Mouse (Mus musculus) MEL (cell line): Measurements from ENCODE around the gene Psg18. TPM values are rescaled to one million over a fixed set of nuclear protein-coding genes. Genes with fewer than 3 reads are reported as not detected.
"Not testable (repeated sequence)": the region's sequence is repeated elsewhere in the genome, so short reads cannot be mapped to it uniquely, and the experiment has no call there.

Source experiments
- DNase-seq: peaks from one replicate; pipeline ENCODE4 v3.0.0; 2011; ENCODE audit warnings: low read depth, low spot score
- H3K27ac ChIP-seq: 2 replicates; pipeline ENCODE4 v1.5.1; 2012; ENCODE audit warnings: low read depth, mild to moderate bottlenecking, control low read depth, low read length, moderate library complexity; ENCODE audit not compliant: control insufficient read depth
- H3K27me3 ChIP-seq, 2 experiments: fragments of 150-350 bp in 1 of 2; sonication (generic) in 1 of 2; 2 replicates each; pipeline ENCODE4 v1.6.1; 2012; ENCODE audit warnings: low read length in 2 of 2, mild to moderate bottlenecking in 2 of 2, improper control_type of control experiment in 1 of 2, moderate library complexity in 1 of 2; ENCODE audit not compliant: insufficient read depth in 2 of 2, control insufficient read depth in 1 of 2
- H3K36me3 ChIP-seq, 2 experiments: 2 replicates each; pipeline ENCODE4 v1.6.1; 2012 to 2014; ENCODE audit warnings: low read length in 2 of 2, improper control_type of control experiment in 1 of 2, inconsistent platforms in 1 of 2, mild to moderate bottlenecking in 1 of 2; ENCODE audit not compliant: insufficient read depth in 2 of 2, control insufficient read depth in 1 of 2
- H3K4me1 ChIP-seq, 2 experiments: fragments of 150-350 bp in 1 of 2; sonication (generic) in 1 of 2; 2 replicates each; pipeline ENCODE4 v1.6.1; 2012; ENCODE audit warnings: low read length in 2 of 2, improper control_type of control experiment in 1 of 2, mild to moderate bottlenecking in 1 of 2; ENCODE audit not compliant: insufficient read depth in 2 of 2, control insufficient read depth in 1 of 2
- H3K4me3 ChIP-seq, 2 experiments: fragments of 150-350 bp in 1 of 2; sonication (generic) in 1 of 2; 2 replicates each; pipeline ENCODE4 v1.5.1; 2012; ENCODE audit warnings: low read depth in 2 of 2, low read length in 2 of 2, mild to moderate bottlenecking in 2 of 2, moderate library complexity in 2 of 2, control low read depth in 1 of 2, improper control_type of control experiment in 1 of 2; ENCODE audit not compliant: control insufficient read depth in 1 of 2, insufficient read depth in 1 of 2
- H3K79me2 ChIP-seq: 2 replicates; pipeline ENCODE4 v1.6.1; 2012; ENCODE audit warnings: mild to moderate bottlenecking, low read length, moderate library complexity; ENCODE audit not compliant: control insufficient read depth, poor library complexity, insufficient read depth
- H3K9ac ChIP-seq: 2 replicates; pipeline ENCODE4 v1.6.1; 2012; ENCODE audit warnings: low read depth, mild to moderate bottlenecking, control low read depth, low read length, moderate library complexity; ENCODE audit not compliant: control insufficient read depth, poor library complexity, severe bottlenecking
- H3K9me3 ChIP-seq: fragments of 150-350 bp; sonication (generic); replicated peaks from 2 replicates; pipeline ENCODE4 v1.6.1; 2012; ENCODE audit warnings: mild to moderate bottlenecking, low read length, improper control_type of control experiment, moderate library complexity; ENCODE audit not compliant: insufficient read depth
- CHD2 ChIP-seq: IDR thresholded peaks from 2 replicates; pipeline ENCODE4 v1.6.1; 2011; ENCODE audit warnings: low read length, improper control_type of control experiment
- CTCF ChIP-seq, 3 experiments: IDR thresholded peaks in 2 of 3; conservative IDR thresholded peaks in 1 of 3; 2 replicates each; pipeline ENCODE4 v1.5.1; 2011 to 2012; ENCODE audit warnings: low read length in 3 of 3, low read depth in 2 of 3, mild to moderate bottlenecking in 2 of 3, improper control_type of control experiment in 1 of 3, inconsistent platforms in 1 of 3, mixed read lengths in 1 of 3, moderate library complexity in 1 of 3; ENCODE audit not compliant: control insufficient read depth in 1 of 3, insufficient read depth in 1 of 3, poor library complexity in 1 of 3, severe bottlenecking in 1 of 3
- E2F4 ChIP-seq: IDR thresholded peaks from 2 replicates; pipeline ENCODE4 v1.6.1; 2011; ENCODE audit warnings: low read depth, low read length, improper control_type of control experiment, borderline replicate concordance
- ELF1 ChIP-seq: IDR thresholded peaks from 2 replicates; pipeline ENCODE4 v1.6.1; 2014; ENCODE audit warnings: low read depth, mild to moderate bottlenecking, inconsistent platforms, low read length, improper control_type of control experiment, moderate library complexity
- EP300 ChIP-seq, 2 experiments: IDR thresholded peaks; 2 replicates each; pipeline ENCODE4 v1.6.1; 2011; ENCODE audit warnings: improper control_type of control experiment in 2 of 2, low read length in 2 of 2, low read depth in 1 of 2, mild to moderate bottlenecking in 1 of 2
- ETS1 ChIP-seq: IDR thresholded peaks from 2 replicates; pipeline ENCODE4 v1.6.1; 2012; ENCODE audit warnings: low read depth, mild to moderate bottlenecking, inconsistent platforms, low read length, improper control_type of control experiment, moderate library complexity
- GABPA ChIP-seq: IDR thresholded peaks from 2 replicates; pipeline ENCODE4 v1.6.1; 2012; ENCODE audit warnings: low read depth, mild to moderate bottlenecking, inconsistent platforms, low read length, improper control_type of control experiment, moderate library complexity
- GATA1 ChIP-seq: IDR thresholded peaks from 2 replicates; pipeline ENCODE4 v1.6.1; 2011; ENCODE audit warnings: low read depth, low read length, improper control_type of control experiment
- KAT2A ChIP-seq: conservative IDR thresholded peaks from 2 replicates; pipeline ENCODE4 v1.6.1; 2012; ENCODE audit warnings: low read depth, low read length, improper control_type of control experiment, inconsistent platforms
- MAFK ChIP-seq: IDR thresholded peaks from 2 replicates; pipeline ENCODE4 v1.6.1; 2011; ENCODE audit warnings: low read depth, mild to moderate bottlenecking, low read length, improper control_type of control experiment, borderline replicate concordance
- MAZ ChIP-seq: IDR thresholded peaks from 2 replicates; pipeline ENCODE4 v1.6.1; 2012; ENCODE audit warnings: low read depth, mild to moderate bottlenecking, inconsistent platforms, low read length, improper control_type of control experiment
- MYC ChIP-seq: IDR thresholded peaks from 2 replicates; pipeline ENCODE4 v1.6.1; 2011; ENCODE audit warnings: low read depth, mild to moderate bottlenecking, low read length, improper control_type of control experiment, moderate library complexity
- POLR2AphosphoS2 ChIP-seq: IDR thresholded peaks from 2 replicates; pipeline ENCODE4 v1.6.1; 2011; ENCODE audit warnings: low read length, improper control_type of control experiment
- RCOR1 ChIP-seq: IDR thresholded peaks from 2 replicates; pipeline ENCODE4 v1.6.1; 2012; ENCODE audit warnings: low read depth, mild to moderate bottlenecking, inconsistent platforms, low read length, improper control_type of control experiment
- USF1 ChIP-seq: IDR thresholded peaks from 2 replicates; pipeline ENCODE4 v1.6.1; 2014; ENCODE audit warnings: low read depth, mild to moderate bottlenecking, inconsistent platforms, low read length, improper control_type of control experiment, moderate library complexity
- USF2 ChIP-seq, 2 experiments: IDR thresholded peaks; 2 replicates each; pipeline ENCODE4 v1.6.1; 2011 to 2012; ENCODE audit warnings: improper control_type of control experiment in 2 of 2, low read length in 2 of 2, borderline replicate concordance in 1 of 2, inconsistent platforms in 1 of 2, low read depth in 1 of 2, mild to moderate bottlenecking in 1 of 2; ENCODE audit not compliant: insufficient read depth in 1 of 2
- ZC3H11A ChIP-seq: IDR thresholded peaks from 2 replicates; pipeline ENCODE4 v1.6.1; 2012; ENCODE audit warnings: low read depth, mild to moderate bottlenecking, inconsistent platforms, low read length, improper control_type of control experiment
- ZMIZ1 ChIP-seq: IDR thresholded peaks from 2 replicates; pipeline ENCODE4 v1.6.1; 2012; ENCODE audit warnings: low read depth, mild to moderate bottlenecking, inconsistent platforms, low read length, improper control_type of control experiment, moderate library complexity
- polyA plus RNA-seq, 2 experiments: library from polyadenylated mRNA; stranded (reverse) in 1 of 2; unstranded in 1 of 2; fragments of >175 nt in 1 of 2; fragments of >200 nt in 1 of 2; gene quantifications; 2 replicates each; pipeline versions ENCODE4 v1.2.1 to v1.2.4; 2012; ENCODE audit warnings: low replicate concordance in 2 of 2, low read depth in 1 of 2; ENCODE audit not compliant: insufficient read length in 2 of 2, insufficient read depth in 1 of 2, missing spikeins in 1 of 2
- total RNA-seq: library from RNA; depleted of rRNA; stranded (reverse); fragments of 300-350 nt; gene quantifications from 2 replicates; pipeline ENCODE4 v1.2.3, GENCODE M21; 2012

The Psg18 gene
- total and polyA plus RNA-seq, 3 experiments, result not detected

DNA sequence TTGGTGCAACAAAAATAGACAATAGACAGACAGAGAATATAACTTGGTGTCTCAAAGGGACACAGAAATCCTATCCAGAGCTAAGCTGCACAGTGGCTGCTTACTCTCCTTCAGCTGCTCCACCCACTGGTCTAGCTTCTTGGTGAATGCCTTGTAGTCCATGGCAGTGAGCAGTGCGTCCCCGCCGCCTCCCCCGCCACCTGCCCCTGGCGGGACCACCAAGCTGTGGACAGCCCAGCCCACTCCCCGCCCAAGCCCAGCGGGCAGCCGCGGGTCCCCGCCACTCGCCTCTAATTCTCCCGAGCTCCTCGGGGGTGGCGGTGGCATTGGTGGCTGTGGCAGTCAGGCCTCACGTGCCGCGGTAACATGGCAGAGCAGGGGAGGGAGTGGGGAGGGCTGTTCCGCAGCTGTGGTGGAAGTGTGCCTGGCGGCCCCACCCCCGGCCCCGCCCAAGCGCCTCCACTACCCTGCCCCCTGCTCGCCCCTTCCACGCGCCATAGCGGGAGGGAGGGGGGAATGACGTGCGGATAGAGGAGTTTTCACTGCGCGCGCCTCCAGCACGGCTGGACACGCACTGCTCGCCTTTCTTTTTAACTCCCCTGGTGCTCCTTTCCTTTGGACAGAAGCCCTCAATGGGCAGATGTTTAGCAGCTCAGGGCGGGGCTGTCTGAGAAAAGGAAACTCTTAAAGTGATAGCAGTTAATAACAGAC, 47.9 kb upstream of the Psg18 start:
- Histone ChIP-seq H3K79me2 (no peaks in the 10 kb centered on the region), H3K4me1 (no peaks in the 10 kb centered on the region), H3K4me3 (no peak overlapping the region), H3K9ac (no peak overlapping the region), H3K36me3 (no peaks in the 10 kb centered on the region), H3K27ac (no peak overlapping the region), H3K9me3 (no peaks in the 10 kb centered on the region), H3K27me3 (no peaks in the 10 kb centered on the region)
- TF ChIP-seq EP300 (IDR thresholded peaks at IDR 0.05; ENCODE audit: low read depth in 1 of 2, low read length in 2 of 2) (no peak), MAZ (no peak), ETS1 (no peak), GATA1 (no peak), E2F4 (no peak), ZC3H11A (no peak), MAFK (no peak), CTCF (IDR thresholded peaks at IDR 0.05 in 2 of 3, conservative IDR thresholded peaks at IDR 0.05 in 1 of 3; ENCODE audit: control insufficient read depth in 1 of 3, insufficient read depth in 1 of 3, low read depth in 2 of 3, low read length in 3 of 3, poor library complexity in 1 of 3, severe bottlenecking in 1 of 3) (no peak), USF2 (IDR thresholded peaks at IDR 0.05; ENCODE audit: borderline replicate concordance in 1 of 2, insufficient read depth in 1 of 2, low read depth in 1 of 2, low read length in 2 of 2) (no peak), ZMIZ1 (no peak), RCOR1 (no peak), POLR2AphosphoS2 (no peak), KAT2A (no peak), ELF1 (no peak), USF1 (no peak), CHD2 (no peak), MYC (no peak), GABPA (no peak)
- no peak for DNase-seq

DNA sequence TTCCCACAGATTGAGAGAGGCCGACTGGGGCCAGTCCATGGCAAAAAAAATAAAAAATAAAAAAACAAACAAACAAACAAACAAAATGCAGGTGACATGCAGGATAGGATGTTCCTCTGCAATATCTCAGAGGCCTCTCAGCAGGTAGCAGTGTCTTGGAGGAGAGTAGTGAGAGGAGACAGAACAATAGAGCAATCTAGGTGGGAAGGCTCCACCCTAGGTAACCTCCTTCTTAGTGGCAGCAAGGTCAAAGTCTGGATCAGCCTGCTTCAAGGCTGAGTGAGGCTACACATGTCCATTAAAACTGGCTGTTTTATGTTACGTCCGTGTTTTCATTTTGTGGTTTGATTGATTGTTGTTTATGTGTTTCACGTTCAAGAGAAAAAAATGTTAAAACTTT, 36.7 kb upstream of the Psg18 start:
- not testable (repeated sequence) for H3K27ac ChIP-seq, H3K4me3 ChIP-seq, H3K79me2 ChIP-seq, H3K27me3 ChIP-seq, H3K4me1 ChIP-seq, DNase-seq, H3K36me3 ChIP-seq, H3K9ac ChIP-seq, H3K9me3 ChIP-seq
